Mouse (Mus musculus): ENCODE data around the gene Arl6ip5. TPM values are rescaled to one million over a fixed set of nuclear protein-coding genes. Genes with fewer than 3 reads are reported as not detected.
"Not testable (repeated sequence)": the region's sequence is repeated elsewhere in the genome, so short reads cannot be mapped to it uniquely, and the experiment has no call there.

The Arl6ip5 gene
- polyA plus RNA-seq, 1 experiment from 2014 or later: 34.6 TPM

DNA sequence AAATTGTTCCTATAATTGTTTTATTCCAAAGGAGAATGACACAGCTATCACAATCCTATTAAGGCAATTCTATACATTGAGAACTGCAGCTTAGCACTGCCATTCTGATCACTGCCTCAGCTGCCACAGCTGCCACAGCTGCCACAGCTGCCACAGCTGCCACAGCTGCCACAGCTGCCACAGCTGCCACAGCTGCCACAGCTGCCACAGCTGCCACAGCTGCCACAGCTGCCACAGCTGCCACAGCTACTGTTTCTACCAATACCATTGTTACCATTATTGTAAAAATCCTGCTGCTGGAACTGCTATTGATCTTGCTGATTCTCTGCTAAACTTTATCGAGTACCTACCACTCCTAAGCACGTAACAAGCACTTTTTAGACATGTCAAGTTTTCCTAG lies 49.4 kb downstream of the Arl6ip5 start:
- H3K36me3 ChIP-seq (ENCODE audit: control insufficient read depth, insufficient read depth); H3K4me2 ChIP-seq (ENCODE audit: low read depth, low read length); H3K4me1 ChIP-seq (ENCODE audit: control insufficient read depth, low read depth, low read length); H3K27me3 ChIP-seq (ENCODE audit: control insufficient read depth, insufficient read depth, low read depth, low read length); H3K27ac ChIP-seq (ENCODE audit: low read length); ATAC-seq (ENCODE audit: low read depth); H3K4me3 ChIP-seq (ENCODE audit: low read depth, low read length); H3K9me3 ChIP-seq (replicated peaks; ENCODE audit: control insufficient read depth, low read length); H3K9ac ChIP-seq (ENCODE audit: low read depth, low read length): not testable (repeated sequence)
- WGBS (ENCODE audit: insufficient replicate concordance): 61% methylated on average over 2 of the region's 2 CpGs

DNA sequence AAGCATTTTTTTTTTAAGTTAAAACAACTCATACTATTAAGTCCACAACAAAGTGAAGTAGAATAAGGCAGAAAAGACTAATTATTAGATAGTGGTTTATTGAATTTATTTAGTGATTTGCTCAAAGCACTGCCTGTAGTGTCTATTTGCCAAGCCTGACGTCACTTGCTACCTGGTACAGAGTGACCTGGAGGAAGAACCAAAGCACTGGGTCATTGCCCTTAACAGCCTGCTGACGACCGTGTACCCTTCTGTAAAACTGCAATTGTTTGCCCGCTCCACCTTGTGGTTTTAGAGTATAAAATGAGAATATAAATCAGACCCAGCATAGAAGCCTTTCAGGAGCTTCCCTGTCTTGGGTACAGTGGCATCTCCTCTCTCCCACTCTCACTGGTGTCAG lies 51.7 kb downstream of the Arl6ip5 start:
- H3K4me1 ChIP-seq (ENCODE audit: control insufficient read depth, low read depth, low read length): no peaks in the 10 kb centered on the region
- WGBS (ENCODE audit: insufficient replicate concordance): 49% methylated on average over 4 of the region's 4 CpGs
- H3K36me3 ChIP-seq (ENCODE audit: control insufficient read depth, insufficient read depth): no peaks in the 10 kb centered on the region
- no peak overlapping the region for H3K4me3 ChIP-seq (ENCODE audit: low read depth, low read length)
- no peak overlapping the region for H3K27ac ChIP-seq (ENCODE audit: low read length)
- H3K4me2 ChIP-seq (ENCODE audit: low read depth, low read length): no peak overlapping the region
- H3K9me3 ChIP-seq (replicated peaks; ENCODE audit: control insufficient read depth, low read length): no peaks in the 10 kb centered on the region
- ATAC-seq (ENCODE audit: low read depth): peak; percentile 43; the same call in 1 of the 2 replicates
- H3K27me3 ChIP-seq (ENCODE audit: control insufficient read depth, insufficient read depth, low read depth, low read length): no peaks in the 10 kb centered on the region
- H3K9ac ChIP-seq (ENCODE audit: low read depth, low read length): no peak overlapping the region

DNA sequence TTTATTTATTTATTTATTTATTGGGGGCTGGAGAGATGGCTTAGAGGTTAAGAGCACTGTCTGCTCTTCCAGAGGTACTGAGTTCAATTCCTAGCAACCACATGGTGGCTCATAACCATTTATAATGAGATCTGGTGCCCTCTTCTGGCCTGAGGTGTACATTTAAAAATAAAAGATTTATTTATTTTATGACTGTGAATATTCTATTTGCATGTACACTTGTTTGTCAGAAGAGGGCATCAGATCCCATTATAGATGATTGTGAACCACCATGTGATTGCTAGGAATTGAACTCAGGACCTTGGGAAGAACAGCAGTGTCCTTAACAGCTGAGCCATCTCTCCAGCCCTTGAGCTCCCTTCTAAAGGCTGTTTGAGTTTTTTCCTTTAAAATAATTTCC lies 53.3 kb downstream of the Arl6ip5 start:
- not testable (repeated sequence) for ATAC-seq (ENCODE audit: low read depth); H3K27ac ChIP-seq (ENCODE audit: low read length); H3K27me3 ChIP-seq (ENCODE audit: control insufficient read depth, insufficient read depth, low read depth, low read length); H3K4me3 ChIP-seq (ENCODE audit: low read depth, low read length); H3K36me3 ChIP-seq (ENCODE audit: control insufficient read depth, insufficient read depth); H3K4me1 ChIP-seq (ENCODE audit: control insufficient read depth, low read depth, low read length); H3K9me3 ChIP-seq (replicated peaks; ENCODE audit: control insufficient read depth, low read length); H3K9ac ChIP-seq (ENCODE audit: low read depth, low read length); H3K4me2 ChIP-seq (ENCODE audit: low read depth, low read length)

- H3K9ac ChIP-seq (ENCODE audit: low read depth, low read length): no peak overlapping the region
- no peak overlapping the region for H3K27ac ChIP-seq (ENCODE audit: low read length)
- no peak overlapping the region for H3K4me3 ChIP-seq (ENCODE audit: low read depth, low read length)
- no peaks in the 10 kb centered on the region for H3K27me3 ChIP-seq (ENCODE audit: control insufficient read depth, insufficient read depth, low read depth, low read length)
- H3K4me2 ChIP-seq (ENCODE audit: low read depth, low read length): no peak overlapping the region
- no peaks in the 10 kb centered on the region for H3K4me1 ChIP-seq (ENCODE audit: control insufficient read depth, low read depth, low read length)
- WGBS (ENCODE audit: insufficient replicate concordance): 66% methylated on average over 8 of the region's 8 CpGs
- no peak for ATAC-seq (ENCODE audit: low read depth)
- no peaks in the 10 kb centered on the region for H3K36me3 ChIP-seq (ENCODE audit: control insufficient read depth, insufficient read depth)
- no peaks in the 10 kb centered on the region for H3K9me3 ChIP-seq (replicated peaks; ENCODE audit: control insufficient read depth, low read length)
Measured at GRCm38 (mm10) chr6:97265240-97265639, 54.8 kb downstream of the Arl6ip5 start.

DNA sequence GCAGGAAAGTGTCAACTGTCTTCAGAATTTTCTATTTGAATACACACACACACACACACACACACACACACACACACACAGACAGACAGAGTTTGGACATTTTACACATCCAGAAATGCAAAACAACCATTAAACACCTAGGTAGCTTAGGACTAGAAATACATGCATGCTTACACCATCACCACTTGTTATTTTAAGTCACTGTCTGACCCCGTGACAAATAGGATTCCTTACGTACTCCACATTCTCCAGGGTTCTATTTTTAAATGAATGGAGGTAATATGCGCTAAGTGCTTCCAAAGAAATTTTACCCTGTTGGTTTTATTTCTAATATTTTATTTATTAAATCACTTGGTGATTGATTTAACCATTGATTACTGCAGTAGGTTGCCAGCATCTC lies 55.2 kb downstream of the Arl6ip5 start:
- Histone ChIP-seq H3K9me3 (replicated peaks; ENCODE audit: control insufficient read depth, low read length) (no peaks in the 10 kb centered on the region), H3K4me3 (ENCODE audit: low read depth, low read length) (no peak overlapping the region), H3K27me3 (ENCODE audit: control insufficient read depth, insufficient read depth, low read depth, low read length) (no peaks in the 10 kb centered on the region), H3K27ac (ENCODE audit: low read length) (no peak overlapping the region), H3K4me2 (ENCODE audit: low read depth, low read length) (no peak overlapping the region), H3K36me3 (ENCODE audit: control insufficient read depth, insufficient read depth) (no peaks in the 10 kb centered on the region), H3K4me1 (ENCODE audit: control insufficient read depth, low read depth, low read length) (no peaks in the 10 kb centered on the region), H3K9ac (ENCODE audit: low read depth, low read length) (no peak overlapping the region)
- no peak for ATAC-seq (ENCODE audit: low read depth)
- WGBS (ENCODE audit: insufficient replicate concordance): 67% methylated on average over 3 of the region's 3 CpGs

- Histone ChIP-seq H3K9me3 (replicated peaks; ENCODE audit: control insufficient read depth, low read length) (no peaks in the 10 kb centered on the region), H3K27ac (ENCODE audit: low read length) (no peak overlapping the region), H3K4me3 (ENCODE audit: low read depth, low read length) (no peak overlapping the region), H3K36me3 (ENCODE audit: control insufficient read depth, insufficient read depth) (no peaks in the 10 kb centered on the region), H3K27me3 (ENCODE audit: control insufficient read depth, insufficient read depth, low read depth, low read length) (no peaks in the 10 kb centered on the region), H3K4me2 (ENCODE audit: low read depth, low read length) (no peak overlapping the region), H3K9ac (ENCODE audit: low read depth, low read length) (no peak overlapping the region), H3K4me1 (ENCODE audit: control insufficient read depth, low read depth, low read length) (no peaks in the 10 kb centered on the region)
- WGBS (ENCODE audit: insufficient replicate concordance): 64% methylated on average over 4 of the region's 4 CpGs
- ATAC-seq (ENCODE audit: low read depth): no peak
Measured at GRCm38 (mm10) chr6:97266661-97267060, 56.2 kb downstream of the Arl6ip5 start.

DNA sequence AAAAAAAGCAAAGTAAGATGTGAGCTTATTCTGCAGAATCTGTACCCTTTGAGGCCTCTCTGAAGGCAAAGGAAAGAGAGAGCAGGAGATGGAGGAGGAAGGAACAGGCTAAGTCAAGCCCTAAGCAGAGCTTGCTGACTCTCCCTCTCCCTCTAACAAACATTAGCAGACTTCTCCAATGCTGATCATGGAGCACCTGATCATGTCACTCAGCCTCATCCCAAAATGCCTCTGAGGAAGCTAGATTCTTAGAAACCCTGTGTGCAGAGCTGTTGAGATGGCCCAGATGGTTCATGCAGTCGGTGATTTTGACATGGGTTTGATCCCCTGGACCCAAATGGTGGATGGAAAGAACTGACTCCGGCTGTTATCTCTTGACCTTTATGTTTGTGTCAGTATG lies 56.6 kb downstream of the Arl6ip5 start:
- H3K4me2 ChIP-seq (ENCODE audit: low read depth, low read length): no peak overlapping the region
- no peak overlapping the region for H3K27ac ChIP-seq (ENCODE audit: low read length)
- ATAC-seq (ENCODE audit: low read depth): no peak
- H3K4me1 ChIP-seq (ENCODE audit: control insufficient read depth, low read depth, low read length): no peaks in the 10 kb centered on the region
- H3K36me3 ChIP-seq (ENCODE audit: control insufficient read depth, insufficient read depth): no peaks in the 10 kb centered on the region
- no peaks in the 10 kb centered on the region for H3K9me3 ChIP-seq (replicated peaks; ENCODE audit: control insufficient read depth, low read length)
- no peak overlapping the region for H3K9ac ChIP-seq (ENCODE audit: low read depth, low read length)
- WGBS (ENCODE audit: insufficient replicate concordance): 59% methylated on average over 2 of the region's 2 CpGs
- H3K4me3 ChIP-seq (ENCODE audit: low read depth, low read length): no peak overlapping the region
- H3K27me3 ChIP-seq (ENCODE audit: control insufficient read depth, insufficient read depth, low read depth, low read length): no peaks in the 10 kb centered on the region

DNA sequence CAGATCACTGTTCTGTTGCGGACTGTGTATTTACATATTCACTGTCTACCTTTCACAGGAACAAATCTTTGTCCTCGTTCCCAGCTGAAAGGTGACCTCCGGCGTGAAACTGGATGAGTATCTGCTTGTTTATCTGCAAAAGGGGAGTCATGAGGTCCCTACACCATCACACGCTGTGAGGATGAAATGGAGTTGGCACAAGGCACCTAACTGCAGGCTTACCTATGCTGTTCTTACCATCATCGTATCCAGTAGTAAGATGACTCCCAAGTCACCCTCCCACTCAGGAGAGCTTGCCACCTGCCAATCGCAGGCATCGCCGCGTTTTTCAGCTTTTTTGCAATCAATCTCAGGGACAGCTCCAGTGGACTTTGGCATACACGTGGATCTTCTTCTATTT lies 59.1 kb downstream of the Arl6ip5 start:
- ATAC-seq (ENCODE audit: low read depth): 0 out of 2 replicates have a peak, but pooled peaks have one; percentile 21
- Histone ChIP-seq H3K27ac (ENCODE audit: low read length) (no peak overlapping the region), H3K4me3 (ENCODE audit: low read depth, low read length) (no peak overlapping the region), H3K36me3 (ENCODE audit: control insufficient read depth, insufficient read depth) (no peaks in the 10 kb centered on the region), H3K9me3 (replicated peaks; ENCODE audit: control insufficient read depth, low read length) (no peaks in the 10 kb centered on the region), H3K4me2 (ENCODE audit: low read depth, low read length) (no peak overlapping the region), H3K27me3 (ENCODE audit: control insufficient read depth, insufficient read depth, low read depth, low read length) (no peaks in the 10 kb centered on the region), H3K4me1 (ENCODE audit: control insufficient read depth, low read depth, low read length) (no peaks in the 10 kb centered on the region), H3K9ac (ENCODE audit: low read depth, low read length) (no peak overlapping the region)
- WGBS (ENCODE audit: insufficient replicate concordance): 60% methylated on average over 11 of the region's 11 CpGs

GRCm38 (mm10) chr6:97272349-97272748 lies 61.9 kb downstream of the Arl6ip5 start:
- Histone ChIP-seq H3K9ac (ENCODE audit: low read depth, low read length) (no peak overlapping the region), H3K36me3 (ENCODE audit: control insufficient read depth, insufficient read depth) (no peaks in the 10 kb centered on the region), H3K4me1 (ENCODE audit: control insufficient read depth, low read depth, low read length) (no peaks in the 10 kb centered on the region), H3K4me2 (ENCODE audit: low read depth, low read length) (no peak overlapping the region), H3K27ac (ENCODE audit: low read length) (no peak overlapping the region), H3K27me3 (ENCODE audit: control insufficient read depth, insufficient read depth, low read depth, low read length) (no peaks in the 10 kb centered on the region; the same call in 1 of the 2 replicates), H3K4me3 (ENCODE audit: low read depth, low read length) (no peak overlapping the region), H3K9me3 (replicated peaks; ENCODE audit: control insufficient read depth, low read length) (no peaks in the 10 kb centered on the region)
- 45% methylated on average over 2 of the region's 2 CpGs for WGBS (ENCODE audit: insufficient replicate concordance)
- no peak for ATAC-seq (ENCODE audit: low read depth)
